Mouse (Mus musculus): ENCODE measurements around the gene Tmem53. TPM values are rescaled to one million over a fixed set of nuclear protein-coding genes. Genes with fewer than 3 reads are reported as not detected.

The Tmem53 gene
- 4.9 and 6.5 TPM in 2 replicates for polyA plus RNA-seq (2015; fragmentation: Nextera tagmentation; extraction: Ambion mirVana)

GRCm38 (mm10) chr4:117251801-117252316, at the start of gene Tmem53, which contains the start of gene Armh1:
Gene Tmem53 (plus strand): TSS chr4:117251951.
Gene Armh1 (minus strand): TSS chr4:117252125.
- under 1% methylated on average over 41 of the region's 43 CpGs for WGBS

GRCm38 (mm10) chr4:117202046-117202991, 49.4 kb upstream of the Tmem53 start:
- ATAC-seq (replicated peaks), result peak; percentile 68; the same call in 1 of the 2 replicates

More at GRCm38 (mm10) chr4:117251801-117252316, at the start of gene Tmem53, which contains the start of gene Armh1:
- Histone ChIP-seq H3K27ac (replicated peaks) (peak within 1 kb of the TSS; percentile 65), H3K36me3 (no peaks in the 10 kb centered on the region), H3K4me1 (peaks cover 22% of the 10 kb centered on the region), H3K9ac (replicated peaks) (peak within 1 kb of the TSS; percentile 53), H3K9me3 (no peaks in the 10 kb centered on the region), H3K4me3 (peak within 1 kb of the TSS; percentile 77), H3K4me2 (replicated peaks) (peak within 1 kb of the TSS; percentile 74), H3K27me3 (no peaks in the 10 kb centered on the region; the same call in 1 of the 2 replicates)
- ATAC-seq (replicated peaks), result peak; percentile 98

GRCm38 (mm10) chr4:117202992-117203354, 48.8 kb upstream of the Tmem53 start:
- no peaks in the 10 kb centered on the region for H3K36me3 ChIP-seq
- H3K9ac ChIP-seq (replicated peaks), result no peak overlapping the region
- H3K4me2 ChIP-seq (replicated peaks), result no peak overlapping the region
- no peaks in the 10 kb centered on the region for H3K9me3 ChIP-seq
- no peaks in the 10 kb centered on the region for H3K27me3 ChIP-seq
- WGBS, result 62% methylated on average over 4 of the region's 4 CpGs
- no peak overlapping the region for H3K27ac ChIP-seq (replicated peaks)
- peaks cover 8% of the 10 kb centered on the region; the same call in 1 of the 2 replicates for H3K4me1 ChIP-seq
- no peak for ATAC-seq (replicated peaks)
- H3K4me3 ChIP-seq, result no peak overlapping the region

More at GRCm38 (mm10) chr4:117202046-117202991, 49.4 kb upstream of the Tmem53 start:
- Histone ChIP-seq H3K4me2 (replicated peaks) (peak overlapping the region; percentile 47), H3K27ac (replicated peaks) (peak overlapping the region; percentile 16), H3K9me3 (no peaks in the 10 kb centered on the region), H3K9ac (replicated peaks) (peak overlapping the region; percentile 34), H3K36me3 (no peaks in the 10 kb centered on the region), H3K4me3 (peak overlapping the region; percentile 32), H3K4me1 (peaks cover 8% of the 10 kb centered on the region; the same call in 1 of the 2 replicates), H3K27me3 (no peaks in the 10 kb centered on the region)
- under 1% methylated on average over 25 of the region's 25 CpGs for WGBS

- 85% methylated on average over 6 of the region's 6 CpGs for WGBS
- Histone ChIP-seq H3K9me3 (no peaks in the 10 kb centered on the region), H3K27ac (replicated peaks) (no peak overlapping the region), H3K36me3 (no peaks in the 10 kb centered on the region), H3K9ac (replicated peaks) (no peak overlapping the region), H3K4me3 (no peak overlapping the region), H3K4me2 (replicated peaks) (no peak overlapping the region), H3K27me3 (no peaks in the 10 kb centered on the region), H3K4me1 (no peaks in the 10 kb centered on the region)
- no peak for ATAC-seq (replicated peaks)
These were observed 42.2 kb upstream of the Tmem53 start for GRCm38 (mm10) chr4:117209592-117209991.

- H3K9ac ChIP-seq (replicated peaks), result no peak overlapping the region
- 2% methylated on average over 20 of the region's 20 CpGs for WGBS
- H3K36me3 ChIP-seq, result no peaks in the 10 kb centered on the region
- no peaks in the 10 kb centered on the region for H3K4me1 ChIP-seq
- H3K27ac ChIP-seq (replicated peaks), result 0 out of 2 replicates have a peak overlapping the region, but pooled peaks have one; percentile 5
- no peak for ATAC-seq (replicated peaks)
- H3K27me3 ChIP-seq, result no peaks in the 10 kb centered on the region
- H3K9me3 ChIP-seq, result no peaks in the 10 kb centered on the region
- H3K4me2 ChIP-seq (replicated peaks), result no peak overlapping the region
- 0 out of 2 replicates have a peak overlapping the region, but pooled peaks have one; percentile 0 for H3K4me3 ChIP-seq
These were observed 41.3 kb upstream of the Tmem53 start for GRCm38 (mm10) chr4:117210147-117211074.

GRCm38 (mm10) chr4:117214250-117214649, 37.5 kb upstream of the Tmem53 start:
- H3K9ac ChIP-seq (replicated peaks), result no peak overlapping the region
- no peak for ATAC-seq (replicated peaks)
- no peak overlapping the region for H3K4me2 ChIP-seq (replicated peaks)
- no peaks in the 10 kb centered on the region for H3K4me1 ChIP-seq
- WGBS, result 81% methylated on average over 6 of the region's 6 CpGs
- H3K27ac ChIP-seq (replicated peaks), result no peak overlapping the region
- H3K36me3 ChIP-seq, result no peaks in the 10 kb centered on the region
- H3K9me3 ChIP-seq, result no peaks in the 10 kb centered on the region
- H3K27me3 ChIP-seq, result no peaks in the 10 kb centered on the region
- no peak overlapping the region for H3K4me3 ChIP-seq

GRCm38 (mm10) chr4:117217029-117217428, 34.7 kb upstream of the Tmem53 start:
- H3K9me3 ChIP-seq, result no peaks in the 10 kb centered on the region
- H3K4me2 ChIP-seq (replicated peaks), result no peak overlapping the region
- no peak for ATAC-seq (replicated peaks)
- H3K9ac ChIP-seq (replicated peaks), result no peak overlapping the region
- no peak overlapping the region for H3K27ac ChIP-seq (replicated peaks)
- no peaks in the 10 kb centered on the region for H3K36me3 ChIP-seq
- no peaks in the 10 kb centered on the region for H3K27me3 ChIP-seq
- H3K4me1 ChIP-seq, result no peaks in the 10 kb centered on the region
- H3K4me3 ChIP-seq, result no peak overlapping the region
- 68% methylated on average over 5 of the region's 5 CpGs for WGBS

- Histone ChIP-seq H3K4me3 (no peak overlapping the region), H3K36me3 (no peaks in the 10 kb centered on the region), H3K27me3 (no peaks in the 10 kb centered on the region), H3K27ac (replicated peaks) (no peak overlapping the region), H3K4me2 (replicated peaks) (no peak overlapping the region), H3K9ac (replicated peaks) (no peak overlapping the region), H3K9me3 (no peaks in the 10 kb centered on the region), H3K4me1 (no peaks in the 10 kb centered on the region)
- 0 out of 2 replicates have a peak, but pooled peaks have one; percentile 35 for ATAC-seq (replicated peaks)
- 41% methylated on average over 10 of the region's 10 CpGs for WGBS
These were observed 33.1 kb upstream of the Tmem53 start for GRCm38 (mm10) chr4:117218517-117219219.

GRCm38 (mm10) chr4:117220741-117221515, 30.8 kb upstream of the Tmem53 start:
- no peak for ATAC-seq (replicated peaks)
- H3K9ac ChIP-seq (replicated peaks), result no peak overlapping the region
- no peaks in the 10 kb centered on the region for H3K9me3 ChIP-seq
- H3K27me3 ChIP-seq, result no peaks in the 10 kb centered on the region
- H3K27ac ChIP-seq (replicated peaks), result no peak overlapping the region
- no peak overlapping the region for H3K4me2 ChIP-seq (replicated peaks)
- H3K36me3 ChIP-seq, result no peaks in the 10 kb centered on the region
- 82% methylated on average over 9 of the region's 9 CpGs for WGBS
- no peaks in the 10 kb centered on the region for H3K4me1 ChIP-seq
- H3K4me3 ChIP-seq, result no peak overlapping the region

- H3K27ac ChIP-seq (replicated peaks), result no peak overlapping the region
- no peak overlapping the region for H3K9ac ChIP-seq (replicated peaks)
- no peak overlapping the region for H3K4me2 ChIP-seq (replicated peaks)
- no peaks in the 10 kb centered on the region for H3K4me1 ChIP-seq
- no peak for ATAC-seq (replicated peaks)
- WGBS, result 83% methylated on average over 9 of the region's 9 CpGs
- H3K36me3 ChIP-seq, result no peaks in the 10 kb centered on the region
- H3K9me3 ChIP-seq, result no peaks in the 10 kb centered on the region
- H3K27me3 ChIP-seq, result no peaks in the 10 kb centered on the region
- no peak overlapping the region for H3K4me3 ChIP-seq
These were observed 29.9 kb upstream of the Tmem53 start for GRCm38 (mm10) chr4:117221836-117222235.

All from forebrain, embryonic 15.5 days (tissue).